Mouse (Mus musculus) lung, postnatal 0 days (tissue): ENCODE measurements around the gene C8b. TPM values are rescaled to one million over a fixed set of nuclear protein-coding genes. Genes with fewer than 3 reads are reported as not detected.

Experiments
- ATAC-seq: fragments of 200-750 bp; cut with Nextera tagmentation; 2 replicates; pipeline ENCODE4 v1.8.0; 2017; ENCODE audit warnings: moderate library complexity
- DNase-seq: peaks from one replicate; pipeline ENCODE4 v3.0.0-alpha.2; 2016; ENCODE audit warnings: low spot score
- H3K27ac ChIP-seq: fragments of 300-500 bp; sonication (generic); 2 replicates; pipeline ENCODE4 v1.5.1; 2014; ENCODE audit warnings: antibody characterized with exemption, mild to moderate bottlenecking, low read length, mixed read lengths
- H3K27me3 ChIP-seq: fragments of 300-500 bp; sonication (generic); replicated peaks from 2 replicates; pipeline ENCODE4 v1.6.1; 2014; ENCODE audit warnings: low read length, mixed read lengths; ENCODE audit not compliant: insufficient read depth
- H3K36me3 ChIP-seq: fragments of 300-500 bp; sonication (generic); 2 replicates; pipeline ENCODE4 v1.6.1; 2014; ENCODE audit warnings: low read length, mixed read lengths; ENCODE audit not compliant: insufficient read depth
- H3K4me1 ChIP-seq: fragments of 300-500 bp; sonication (generic); 2 replicates; pipeline ENCODE4 v1.6.1; 2014; ENCODE audit warnings: antibody characterized with exemption, low read depth, low read length, mixed read lengths; ENCODE audit not compliant: insufficient read depth
- H3K4me2 ChIP-seq: fragments of 300-500 bp; sonication (generic); replicated peaks from 2 replicates; pipeline ENCODE4 v1.6.1; 2014; ENCODE audit warnings: low read depth, mild to moderate bottlenecking, low read length, moderate library complexity, mixed read lengths
- H3K4me3 ChIP-seq: fragments of 300-500 bp; sonication (generic); 2 replicates; pipeline ENCODE4 v1.5.1; 2014; ENCODE audit warnings: low read depth, low read length
- H3K9ac ChIP-seq: fragments of 300-500 bp; sonication (generic); replicated peaks from 2 replicates; pipeline ENCODE4 v1.6.1; 2014; ENCODE audit warnings: low read depth, mild to moderate bottlenecking
- H3K9me3 ChIP-seq: fragments of 300-500 bp; sonication (generic); 2 replicates; pipeline ENCODE4 v1.6.1; 2016; ENCODE audit warnings: low read length, mixed read lengths
- CTCF ChIP-seq: IDR thresholded peaks from 2 replicates; pipeline ENCODE4 v1.5.1; 2016; ENCODE audit warnings: antibody characterized with exemption, mild to moderate bottlenecking
- EP300 ChIP-seq: IDR thresholded peaks from 2 replicates; pipeline ENCODE4 v1.6.1; 2016; ENCODE audit warnings: antibody characterized with exemption, mild to moderate bottlenecking, control low read depth
- WGBS: fragments of 180-500 bp; shearing (Covaris S2); extraction: QIAGEN DNeasy Blood & Tissue Kit; methylation state at CpG from one replicate; pipeline ENCODE4 v1.1.7; 2014; 5-methylcytosine and 5-hydroxymethylcytosine counted together
- polyA plus RNA-seq: library from polyadenylated mRNA; unstranded; fragments of >200 nt; fragmentation: Nextera tagmentation; extraction: Ambion mirVana; gene quantifications from 2 replicates; pipeline ENCODE4 v1.2.1, GENCODE M21; 2015

C8b gene
- polyA plus RNA-seq, 1 experiment from 2014 or later = not detected

GRCm38 (mm10) chr4:104729185-104729584, 36.9 kb upstream of the C8b start:
- no peak for TF ChIP-seq CTCF
- TF ChIP-seq EP300 = no peak
- Histone ChIP-seq H3K4me2 (no peak overlapping the region), H3K36me3 (no peaks in the 10 kb centered on the region), H3K4me1 (no peaks in the 10 kb centered on the region), H3K4me3 (no peak overlapping the region), H3K27me3 (no peaks in the 10 kb centered on the region), H3K27ac (no peak overlapping the region), H3K9me3 (no peaks in the 10 kb centered on the region), H3K9ac (no peak overlapping the region)
- 57% methylated on average over 8 of the region's 8 CpGs for WGBS
- no peak for DNase-seq
- ATAC-seq = no peak

GRCm38 (mm10) chr4:104746500-104746899, 19.6 kb upstream of the C8b start:
- Histone ChIP-seq H3K27ac (no peak overlapping the region), H3K4me2 (no peak overlapping the region), H3K9ac (no peak overlapping the region), H3K9me3 (no peaks in the 10 kb centered on the region), H3K27me3 (no peaks in the 10 kb centered on the region), H3K36me3 (no peaks in the 10 kb centered on the region), H3K4me3 (no peak overlapping the region), H3K4me1 (no peaks in the 10 kb centered on the region)
- ATAC-seq = no peak
- WGBS = 45% methylated on average over 6 of the region's 6 CpGs
- peak; percentile 13 for DNase-seq
- TF ChIP-seq CTCF = no peak

GRCm38 (mm10) chr4:104754090-104754489, 12.0 kb upstream of the C8b start:
- no peaks in the 10 kb centered on the region for H3K4me1 ChIP-seq
- no peak overlapping the region for H3K9ac ChIP-seq
- no peak overlapping the region for H3K4me3 ChIP-seq
- H3K27ac ChIP-seq = no peak overlapping the region
- H3K27me3 ChIP-seq = no peaks in the 10 kb centered on the region
- TF ChIP-seq EP300 (no peak), CTCF (no peak)
- DNase-seq (no peak), ATAC-seq (no peak)
- 77% methylated on average over 3 of the region's 3 CpGs for WGBS
- no peak overlapping the region for H3K4me2 ChIP-seq
- H3K36me3 ChIP-seq = no peaks in the 10 kb centered on the region
- H3K9me3 ChIP-seq = no peaks in the 10 kb centered on the region

GRCm38 (mm10) chr4:104760878-104761624, 5.1 kb upstream of the C8b start:
- Histone ChIP-seq H3K4me1 (no peaks in the 10 kb centered on the region), H3K4me2 (no peak overlapping the region), H3K27me3 (no peaks in the 10 kb centered on the region), H3K9me3 (no peaks in the 10 kb centered on the region), H3K9ac (no peak overlapping the region), H3K36me3 (no peaks in the 10 kb centered on the region), H3K27ac (no peak overlapping the region), H3K4me3 (no peak overlapping the region)
- ATAC-seq (no peak), DNase-seq (no peak)
- 75% methylated on average over 13 of the region's 13 CpGs for WGBS
- no peak for TF ChIP-seq EP300
- TF ChIP-seq CTCF = no peak

GRCm38 (mm10) chr4:104768190-104768589, 2.1 kb downstream of the C8b start:
- Histone ChIP-seq H3K4me2 (no peak overlapping the region), H3K4me1 (no peaks in the 10 kb centered on the region), H3K4me3 (no peak overlapping the region), H3K36me3 (no peaks in the 10 kb centered on the region), H3K27ac (no peak overlapping the region), H3K9me3 (no peaks in the 10 kb centered on the region), H3K9ac (no peak overlapping the region), H3K27me3 (no peaks in the 10 kb centered on the region)
- DNase-seq = no peak
- ATAC-seq = no peak
- 81% methylated on average over 4 of the region's 4 CpGs for WGBS
- TF ChIP-seq CTCF (no peak), EP300 (no peak)

- no peaks in the 10 kb centered on the region for H3K4me1 ChIP-seq
- no peak overlapping the region for H3K4me3 ChIP-seq
- 83% methylated on average over 8 of the region's 8 CpGs for WGBS
- no peak overlapping the region for H3K4me2 ChIP-seq
- H3K27ac ChIP-seq = no peak overlapping the region
- H3K27me3 ChIP-seq = no peaks in the 10 kb centered on the region
- DNase-seq (no peak), ATAC-seq (no peak)
- no peak for TF ChIP-seq CTCF
- TF ChIP-seq EP300 = no peak
- H3K9ac ChIP-seq = no peak overlapping the region
- H3K9me3 ChIP-seq = no peaks in the 10 kb centered on the region
- H3K36me3 ChIP-seq = no peaks in the 10 kb centered on the region
Measured at GRCm38 (mm10) chr4:104769602-104770001, 3.5 kb downstream of the C8b start.
